Mouse (Mus musculus): ENCODE data around the gene Slc17a9.
A peak's percentile ranks its signal among the peaks of the same experiment; 100 is the strongest.
"Not testable (repeated sequence)": the region's sequence is repeated elsewhere in the genome, so short reads cannot be mapped to it uniquely, and the experiment has no call there.

The Slc17a9 gene

GRCm38 (mm10) chr2:180705066-180705465, 20.0 kb upstream of the Slc17a9 start:
- Histone ChIP-seq H3K4me3 (replicated peaks; ENCODE audit: low read length) (peak overlapping the region; percentile 99), H3K27me3 (ENCODE audit: insufficient read depth, low read length) (no peaks in the 10 kb centered on the region), H3K4me1 (replicated peaks; ENCODE audit: low read depth, low read length) (peaks cover 69% of the 10 kb centered on the region), H3K36me3 (ENCODE audit: insufficient read depth, low read length) (peaks cover 65% of the 10 kb centered on the region), H3K9me3 (ENCODE audit: low read length) (no peaks in the 10 kb centered on the region)
- TF ChIP-seq CTCF (conservative IDR thresholded peaks at IDR 0.05; ENCODE audit: low read length), result no peak
- TF ChIP-seq NANOG (IDR thresholded peaks at IDR 0.05; ENCODE audit: borderline replicate concordance, low read length), result no peak
- no peak for TF ChIP-seq POU5F1 (IDR thresholded peaks at IDR 0.05; ENCODE audit: borderline replicate concordance, low read length)

DNA sequence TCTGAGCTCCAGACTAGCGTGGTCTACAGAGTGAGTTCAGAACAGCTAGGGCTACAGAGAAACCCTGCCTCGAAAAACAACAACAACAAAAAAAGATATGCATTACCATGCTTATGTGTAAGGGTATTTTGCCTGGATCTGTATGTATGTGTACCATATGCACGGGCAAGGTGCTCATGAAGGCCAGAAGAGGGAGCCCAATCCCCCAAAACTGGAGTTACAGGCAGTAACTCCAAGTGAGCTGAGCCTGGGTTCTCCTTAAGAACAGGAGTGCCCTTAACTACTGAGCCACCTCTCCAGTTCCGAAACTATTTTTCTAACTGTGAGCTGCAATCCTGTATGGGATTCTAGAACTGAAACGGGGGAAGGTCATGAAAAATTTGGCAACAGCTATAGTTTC, 19.1 kb upstream of the Slc17a9 start:
- Histone ChIP-seq H3K36me3 (ENCODE audit: insufficient read depth, low read length) (peaks cover 56% of the 10 kb centered on the region), H3K4me3 (replicated peaks; ENCODE audit: low read length) (peak overlapping the region; percentile 99), H3K27me3 (ENCODE audit: insufficient read depth, low read length) (no peaks in the 10 kb centered on the region), H3K9me3 (ENCODE audit: low read length) (no peaks in the 10 kb centered on the region), H3K4me1 (replicated peaks; ENCODE audit: low read depth, low read length) (peaks cover 60% of the 10 kb centered on the region)
- no peak for TF ChIP-seq POU5F1 (IDR thresholded peaks at IDR 0.05; ENCODE audit: borderline replicate concordance, low read length)
- peak; percentile 32 for TF ChIP-seq CTCF (conservative IDR thresholded peaks at IDR 0.05; ENCODE audit: low read length)

DNA sequence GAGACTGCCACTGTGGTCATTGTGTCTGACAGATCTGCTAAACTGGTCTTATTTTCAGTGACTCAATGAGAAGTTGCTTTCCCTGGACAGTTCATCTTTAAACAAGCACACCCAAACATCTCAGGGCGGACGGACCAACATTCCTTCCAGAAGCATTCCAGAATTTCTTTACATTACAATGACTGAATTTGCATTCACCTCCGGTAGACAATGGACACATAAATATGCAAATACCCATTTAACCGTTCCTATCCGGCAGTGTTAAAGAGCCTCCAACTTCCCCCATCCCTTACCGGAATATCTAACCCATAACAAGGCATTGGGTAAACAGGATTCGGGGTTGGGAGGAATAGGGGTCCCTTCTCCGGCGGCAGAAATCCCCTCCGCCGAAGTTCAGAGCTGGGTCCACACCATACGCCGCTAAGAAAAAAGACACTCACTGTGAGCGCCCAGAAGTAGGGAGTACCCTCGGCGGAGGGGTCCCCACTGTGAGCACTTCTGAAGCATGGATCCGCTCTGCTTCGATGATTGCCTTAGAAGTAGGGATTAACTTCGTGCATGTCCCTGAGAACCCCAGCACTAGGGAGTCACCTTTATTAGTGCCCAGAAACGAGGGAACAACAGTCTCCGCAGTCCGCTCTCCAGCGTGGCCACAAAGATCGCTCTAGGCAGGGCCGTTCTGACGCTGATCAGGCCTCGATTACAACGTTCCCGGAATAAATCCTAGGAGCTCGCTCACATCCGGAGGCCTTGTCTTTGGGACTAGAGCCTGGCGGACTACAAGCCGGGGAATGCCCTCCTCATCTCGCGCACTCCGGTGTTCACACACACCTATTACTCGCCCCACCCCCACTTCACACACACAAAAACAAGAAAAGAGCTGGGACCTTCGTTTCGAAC, 15.8 kb upstream of the Slc17a9 start:
- TF ChIP-seq POU5F1 (IDR thresholded peaks at IDR 0.05; ENCODE audit: borderline replicate concordance, low read length) (peak; percentile 97), NANOG (IDR thresholded peaks at IDR 0.05; ENCODE audit: borderline replicate concordance, low read length) (peak; percentile 84), CTCF (conservative IDR thresholded peaks at IDR 0.05; ENCODE audit: low read length) (no peak)
- peaks cover 63% of the 10 kb centered on the region for H3K36me3 ChIP-seq (ENCODE audit: insufficient read depth, low read length)
- H3K4me1 ChIP-seq (replicated peaks; ENCODE audit: low read depth, low read length), result peaks cover 60% of the 10 kb centered on the region
- H3K4me3 ChIP-seq (replicated peaks; ENCODE audit: low read length), result peak overlapping the region; percentile 99
- no peaks in the 10 kb centered on the region for H3K9me3 ChIP-seq (ENCODE audit: low read length)
- H3K27me3 ChIP-seq (ENCODE audit: insufficient read depth, low read length), result no peaks in the 10 kb centered on the region

DNA sequence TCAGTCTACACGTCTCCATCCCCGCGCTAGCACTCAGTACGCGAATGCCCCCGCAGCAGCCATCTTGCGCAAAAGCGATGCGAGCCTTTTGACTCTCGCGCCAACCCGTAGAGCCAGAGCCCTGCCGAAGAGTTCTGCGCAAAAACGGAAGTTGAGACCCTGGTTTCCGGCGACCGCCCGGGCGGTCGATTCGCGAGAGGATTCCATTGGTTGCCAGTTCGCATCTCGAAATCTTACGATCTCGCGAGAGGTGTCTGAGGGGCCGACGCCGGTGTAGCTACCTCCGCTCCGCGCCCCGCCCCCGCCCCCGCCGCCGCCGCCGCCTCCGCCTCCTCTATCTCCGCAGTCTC, 15.2 kb upstream of the Slc17a9 start, which contains the start of the genes Dido1 and Gid8:
TSS of gene Dido1 (minus strand) at position 77 of the 350 bp plus-strand sequence.
TSS of gene Gid8 (plus strand) at position 195 of the 350 bp plus-strand sequence.
- TF ChIP-seq NANOG (IDR thresholded peaks at IDR 0.05; ENCODE audit: borderline replicate concordance, low read length), result no peak
- no peak for TF ChIP-seq POU5F1 (IDR thresholded peaks at IDR 0.05; ENCODE audit: borderline replicate concordance, low read length)
- no peak for TF ChIP-seq CTCF (conservative IDR thresholded peaks at IDR 0.05; ENCODE audit: low read length)
- Histone ChIP-seq H3K4me3 (replicated peaks; ENCODE audit: low read length) (peak within 1 kb of the TSS; percentile 99), H3K36me3 (ENCODE audit: insufficient read depth, low read length) (peaks cover 63% of the 10 kb centered on the region), H3K27me3 (ENCODE audit: insufficient read depth, low read length) (no peaks in the 10 kb centered on the region), H3K9me3 (ENCODE audit: low read length) (no peaks in the 10 kb centered on the region), H3K4me1 (replicated peaks; ENCODE audit: low read depth, low read length) (peaks cover 59% of the 10 kb centered on the region)

DNA sequence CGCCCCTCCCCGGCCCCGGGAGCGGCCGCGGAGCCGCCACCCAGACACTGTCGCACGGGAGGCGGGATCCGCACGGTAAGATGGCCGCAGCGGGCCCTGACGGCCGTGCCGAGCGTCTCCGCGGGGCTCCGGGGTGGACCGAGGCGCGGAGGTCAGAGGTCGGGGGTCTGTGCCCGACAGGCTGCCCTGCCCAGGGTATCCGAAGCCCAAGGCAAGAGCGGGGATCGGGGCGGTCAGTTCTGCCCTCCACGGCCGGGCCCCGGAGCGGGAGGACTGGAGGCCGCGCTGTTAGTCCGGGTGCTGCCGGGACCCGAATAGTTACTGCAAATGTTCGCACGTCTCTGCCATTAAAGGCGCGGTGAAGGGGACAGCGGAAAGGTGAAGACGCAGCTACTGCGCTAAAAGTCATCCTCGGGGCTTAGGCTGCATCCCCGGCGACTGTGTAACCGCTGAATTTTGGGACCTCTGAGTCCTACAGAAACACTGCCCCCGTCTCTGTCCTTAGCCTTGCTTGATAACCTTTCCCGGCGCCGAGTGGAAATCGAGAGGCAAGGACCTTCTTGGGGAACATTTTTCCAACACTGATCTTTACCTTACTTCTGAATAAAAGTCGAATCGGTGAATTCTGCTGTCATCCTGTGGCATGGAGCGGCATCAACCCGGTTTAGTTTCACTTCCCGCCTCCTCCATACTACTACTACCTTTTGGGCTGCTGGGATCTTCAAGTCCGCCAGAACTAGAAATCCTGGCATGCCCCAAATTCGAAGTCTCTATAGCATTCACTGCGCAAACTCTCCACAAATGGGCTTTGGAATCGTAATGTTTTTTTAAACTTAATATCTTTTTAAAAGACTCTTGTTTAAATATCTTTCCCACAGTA, 14.5 kb upstream of the Slc17a9 start:
- Histone ChIP-seq H3K36me3 (ENCODE audit: insufficient read depth, low read length) (peaks cover 62% of the 10 kb centered on the region), H3K4me3 (replicated peaks; ENCODE audit: low read length) (peak overlapping the region; percentile 99), H3K9me3 (ENCODE audit: low read length) (no peaks in the 10 kb centered on the region), H3K4me1 (replicated peaks; ENCODE audit: low read depth, low read length) (peaks cover 53% of the 10 kb centered on the region), H3K27me3 (ENCODE audit: insufficient read depth, low read length) (no peaks in the 10 kb centered on the region)
- TF ChIP-seq NANOG (IDR thresholded peaks at IDR 0.05; ENCODE audit: borderline replicate concordance, low read length), result no peak
- no peak for TF ChIP-seq CTCF (conservative IDR thresholded peaks at IDR 0.05; ENCODE audit: low read length)
- TF ChIP-seq POU5F1 (IDR thresholded peaks at IDR 0.05; ENCODE audit: borderline replicate concordance, low read length), result no peak

GRCm38 (mm10) chr2:180711527-180711926, 13.5 kb upstream of the Slc17a9 start:
- H3K36me3 ChIP-seq (ENCODE audit: insufficient read depth, low read length), result peaks cover 62% of the 10 kb centered on the region
- H3K4me3 ChIP-seq (replicated peaks; ENCODE audit: low read length), result peak overlapping the region; percentile 99
- H3K9me3 ChIP-seq (ENCODE audit: low read length), result no peaks in the 10 kb centered on the region
- peaks cover 44% of the 10 kb centered on the region for H3K4me1 ChIP-seq (replicated peaks; ENCODE audit: low read depth, low read length)
- no peak for TF ChIP-seq POU5F1 (IDR thresholded peaks at IDR 0.05; ENCODE audit: borderline replicate concordance, low read length)
- no peak for TF ChIP-seq NANOG (IDR thresholded peaks at IDR 0.05; ENCODE audit: borderline replicate concordance, low read length)
- TF ChIP-seq CTCF (conservative IDR thresholded peaks at IDR 0.05; ENCODE audit: low read length), result no peak
- H3K27me3 ChIP-seq (ENCODE audit: insufficient read depth, low read length), result no peaks in the 10 kb centered on the region

- H3K27me3 ChIP-seq (ENCODE audit: insufficient read depth, low read length), result no peaks in the 10 kb centered on the region
- no peaks in the 10 kb centered on the region for H3K9me3 ChIP-seq (ENCODE audit: low read length)
- H3K36me3 ChIP-seq (ENCODE audit: insufficient read depth, low read length), result peaks cover 62% of the 10 kb centered on the region
- H3K4me3 ChIP-seq (replicated peaks; ENCODE audit: low read length), result peak overlapping the region; percentile 99
- H3K4me1 ChIP-seq (replicated peaks; ENCODE audit: low read depth, low read length), result peaks cover 43% of the 10 kb centered on the region
- no peak for TF ChIP-seq CTCF (conservative IDR thresholded peaks at IDR 0.05; ENCODE audit: low read length)
- TF ChIP-seq POU5F1 (IDR thresholded peaks at IDR 0.05; ENCODE audit: borderline replicate concordance, low read length), result no peak
- TF ChIP-seq NANOG (IDR thresholded peaks at IDR 0.05; ENCODE audit: borderline replicate concordance, low read length), result no peak
These were observed 12.9 kb upstream of the Slc17a9 start for GRCm38 (mm10) chr2:180712037-180712689.

DNA sequence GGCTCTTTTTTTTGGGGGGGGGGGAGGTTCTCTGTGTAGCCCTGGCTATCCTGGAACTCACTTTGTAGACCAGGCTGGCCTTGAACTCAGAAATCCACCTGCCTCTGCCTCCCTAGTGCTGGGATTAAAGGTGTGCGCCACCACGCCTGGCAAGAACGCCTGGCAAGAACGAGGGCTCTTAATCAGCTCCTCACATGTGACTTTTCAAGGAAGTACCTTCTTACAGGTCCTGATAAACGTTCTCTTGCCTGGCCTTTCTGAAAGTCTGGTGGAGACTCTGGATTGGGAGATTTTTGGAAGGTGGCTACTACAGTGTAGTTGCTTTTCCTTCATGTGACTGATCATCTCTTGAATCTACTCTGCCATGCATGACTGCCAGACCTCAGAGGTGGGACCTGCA, 2.3 kb upstream of the Slc17a9 start:
- Histone ChIP-seq H3K4me1 (replicated peaks; ENCODE audit: low read depth, low read length) (peaks cover 45% of the 10 kb centered on the region), H3K36me3 (ENCODE audit: insufficient read depth, low read length) (peaks cover 70% of the 10 kb centered on the region), H3K9me3 (ENCODE audit: low read length) (peaks cover 32% of the 10 kb centered on the region)
- not testable (repeated sequence) for H3K4me3 ChIP-seq (replicated peaks; ENCODE audit: low read length); H3K27me3 ChIP-seq (ENCODE audit: insufficient read depth, low read length)
